Mouse (Mus musculus) neural tube, embryonic 12.5 days (tissue): ENCODE results near the gene Rasgrp4. TPM values are rescaled to one million over a fixed set of nuclear protein-coding genes. Genes with fewer than 3 reads are reported as not detected.

Source experiments
- ATAC-seq: fragments of 200-750 bp; cut with Nextera tagmentation; 2 replicates; pipeline ENCODE4 v1.8.0; 2017; ENCODE audit warnings: low read depth, mild to moderate bottlenecking, moderate TSS enrichment, moderate library complexity; ENCODE audit not compliant: low FRiP score
- H3K27ac ChIP-seq: fragments of 300-500 bp; sonication (generic); 2 replicates; pipeline ENCODE4 v1.5.1; 2016
- H3K27me3 ChIP-seq: fragments of 300-500 bp; sonication (generic); replicated peaks from 2 replicates; pipeline ENCODE4 v1.6.1; 2016; ENCODE audit warnings: mild to moderate bottlenecking
- H3K36me3 ChIP-seq: fragments of 300-500 bp; sonication (generic); 2 replicates; pipeline ENCODE4 v1.6.1; 2016; ENCODE audit warnings: mild to moderate bottlenecking
- H3K4me1 ChIP-seq: fragments of 300-500 bp; sonication (generic); 2 replicates; pipeline ENCODE4 v1.6.1; 2016
- H3K4me2 ChIP-seq: fragments of 300-500 bp; sonication (generic); replicated peaks from 2 replicates; pipeline ENCODE4 v1.6.1; 2016; ENCODE audit warnings: mild to moderate bottlenecking
- H3K4me3 ChIP-seq: fragments of 300-500 bp; sonication (generic); 2 replicates; pipeline ENCODE4 v1.5.1; 2016
- H3K9ac ChIP-seq: fragments of 300-500 bp; sonication (generic); 2 replicates; pipeline ENCODE4 v1.6.1; 2016; ENCODE audit warnings: mild to moderate bottlenecking
- H3K9me3 ChIP-seq: fragments of 300-500 bp; sonication (generic); 2 replicates; pipeline ENCODE4 v1.6.1; 2016; ENCODE audit warnings: mild to moderate bottlenecking
- WGBS: fragments of 180-500 bp; shearing (Covaris S2); methylation state at CpG from one replicate; pipeline ENCODE4 v1.1.7; 2016; 5-methylcytosine and 5-hydroxymethylcytosine counted together
- polyA plus RNA-seq: library from polyadenylated mRNA; unstranded; fragments of >200 nt; fragmentation: Nextera tagmentation; extraction: Ambion mirVana; gene quantifications from 2 replicates; pipeline ENCODE4 v1.2.1, GENCODE M21; 2016

Gene Rasgrp4
- polyA plus RNA-seq, result 0.61 and 0.77 TPM in 2 replicates

DNA sequence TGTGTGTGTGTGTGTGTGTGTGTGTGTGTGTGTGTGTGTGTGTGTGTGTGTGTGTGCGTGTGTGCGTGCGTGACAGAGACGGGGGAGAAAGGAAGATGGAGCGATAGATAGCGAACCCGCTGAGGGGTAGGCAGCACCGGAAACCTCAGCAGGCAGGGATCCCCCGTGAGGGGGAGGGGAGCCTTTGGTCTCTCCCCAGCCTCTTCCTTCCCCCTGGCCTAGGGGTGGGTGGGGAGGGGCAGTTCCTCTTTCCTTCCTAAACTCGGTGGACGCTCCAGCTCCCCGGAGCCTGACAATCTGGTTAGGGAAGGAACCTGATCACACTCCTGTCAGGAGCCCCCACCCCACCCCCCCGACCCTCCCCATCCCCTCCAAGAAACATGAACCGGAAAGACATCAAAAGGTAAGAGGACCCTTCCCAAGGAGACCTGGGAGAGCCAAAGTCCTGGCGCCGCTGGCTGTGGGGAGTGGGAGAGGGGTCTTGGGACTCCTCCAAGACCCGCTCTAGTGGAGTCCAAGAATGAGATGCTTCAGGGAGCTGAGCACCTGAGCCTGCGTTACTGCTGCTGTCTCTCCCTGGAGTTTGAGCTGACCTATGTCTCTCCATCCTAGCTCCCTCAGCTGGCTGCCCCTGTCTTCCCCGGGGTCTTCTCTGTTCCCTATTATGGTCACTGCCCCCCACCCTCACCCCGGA, at the start of gene Rasgrp4:
Rasgrp4 (plus strand) TSS at position 159 of the 694 bp plus-strand sequence.
- Histone ChIP-seq H3K4me3 (peak within 1 kb of the TSS; percentile 23; the same call in 1 of the 2 replicates), H3K27ac (no peak within 1 kb of the TSS), H3K4me2 (peak within 1 kb of the TSS; percentile 59), H3K36me3 (no peaks in the 10 kb centered on the region), H3K27me3 (peaks cover 15% of the 10 kb centered on the region; the same call in 1 of the 2 replicates), H3K9ac (no peak within 1 kb of the TSS), H3K4me1 (peaks cover 11% of the 10 kb centered on the region), H3K9me3 (no peaks in the 10 kb centered on the region)
- WGBS, result 2% methylated on average over 15 of the region's 20 CpGs
- ATAC-seq, result no peak

DNA sequence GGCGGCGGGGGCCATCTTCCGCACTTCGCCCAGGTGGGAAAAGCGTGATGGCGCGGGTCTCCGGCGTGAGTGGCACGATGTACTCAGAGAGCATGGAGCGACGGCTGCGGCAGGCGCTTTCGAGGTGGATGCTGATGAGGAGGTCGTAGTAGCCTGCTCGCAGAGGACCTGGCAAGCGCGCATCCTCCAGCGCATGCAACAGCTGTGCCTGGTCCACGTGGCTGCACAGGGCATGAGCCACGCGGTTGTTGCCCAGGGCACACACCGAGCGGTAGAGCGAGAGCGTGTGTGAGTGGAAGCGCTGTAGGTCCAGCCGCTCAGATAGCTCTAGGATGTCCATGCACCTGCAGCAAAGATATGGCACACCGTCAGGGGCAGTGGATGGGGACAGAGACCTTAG, 48.7 kb upstream of the Rasgrp4 start:
- no peaks in the 10 kb centered on the region for H3K4me1 ChIP-seq
- H3K9me3 ChIP-seq, result no peaks in the 10 kb centered on the region
- H3K9ac ChIP-seq, result no peak overlapping the region
- 91% methylated on average over 30 of the region's 30 CpGs for WGBS
- no peak overlapping the region for H3K27ac ChIP-seq
- no peak for ATAC-seq
- no peak overlapping the region for H3K4me2 ChIP-seq
- H3K36me3 ChIP-seq, result no peaks in the 10 kb centered on the region
- no peaks in the 10 kb centered on the region for H3K27me3 ChIP-seq
- H3K4me3 ChIP-seq, result no peak overlapping the region

GRCm38 (mm10) chr7:29086902-29087301, 47.7 kb upstream of the Rasgrp4 start:
- Histone ChIP-seq H3K9ac (no peak overlapping the region), H3K4me1 (no peaks in the 10 kb centered on the region), H3K9me3 (no peaks in the 10 kb centered on the region), H3K36me3 (no peaks in the 10 kb centered on the region), H3K4me3 (no peak overlapping the region), H3K27me3 (no peaks in the 10 kb centered on the region), H3K4me2 (no peak overlapping the region), H3K27ac (no peak overlapping the region)
- WGBS, result 93% methylated on average over 10 of the region's 10 CpGs
- no peak for ATAC-seq

GRCm38 (mm10) chr7:29088817-29089216, 45.8 kb upstream of the Rasgrp4 start:
- Histone ChIP-seq H3K4me3 (no peak overlapping the region), H3K27me3 (no peaks in the 10 kb centered on the region), H3K36me3 (no peaks in the 10 kb centered on the region), H3K9me3 (no peaks in the 10 kb centered on the region), H3K27ac (no peak overlapping the region), H3K4me2 (no peak overlapping the region), H3K4me1 (no peaks in the 10 kb centered on the region), H3K9ac (no peak overlapping the region)
- no peak for ATAC-seq
- 85% methylated on average over 6 of the region's 6 CpGs for WGBS

- no peak overlapping the region for H3K9ac ChIP-seq
- no peaks in the 10 kb centered on the region for H3K9me3 ChIP-seq
- 84% methylated on average over 16 of the region's 16 CpGs for WGBS
- no peaks in the 10 kb centered on the region for H3K27me3 ChIP-seq
- H3K4me1 ChIP-seq, result no peaks in the 10 kb centered on the region
- no peak for ATAC-seq
- H3K36me3 ChIP-seq, result no peaks in the 10 kb centered on the region
- no peak overlapping the region for H3K4me2 ChIP-seq
- no peak overlapping the region for H3K4me3 ChIP-seq
- H3K27ac ChIP-seq, result no peak overlapping the region
Observed at GRCm38 (mm10) chr7:29097131-29097530, 37.5 kb upstream of the Rasgrp4 start.

- no peaks in the 10 kb centered on the region for H3K9me3 ChIP-seq
- H3K36me3 ChIP-seq, result no peaks in the 10 kb centered on the region
- no peak for ATAC-seq
- 92% methylated on average over 12 of the region's 12 CpGs for WGBS
- no peak overlapping the region for H3K27ac ChIP-seq
- no peak overlapping the region for H3K9ac ChIP-seq
- H3K27me3 ChIP-seq, result no peaks in the 10 kb centered on the region
- no peak overlapping the region for H3K4me3 ChIP-seq
- H3K4me1 ChIP-seq, result no peaks in the 10 kb centered on the region
- H3K4me2 ChIP-seq, result no peak overlapping the region
Observed at GRCm38 (mm10) chr7:29101286-29102017, 33.2 kb upstream of the Rasgrp4 start.

- Histone ChIP-seq H3K4me1 (peaks cover 6% of the 10 kb centered on the region), H3K4me2 (peak overlapping the region; percentile 52), H3K27me3 (0 out of 2 replicates have a peak, but pooled peaks cover 3% of the 10 kb centered on the region), H3K36me3 (no peaks in the 10 kb centered on the region), H3K27ac (no peak overlapping the region), H3K9ac (0 out of 2 replicates have a peak overlapping the region, but pooled peaks have one; percentile 21), H3K9me3 (no peaks in the 10 kb centered on the region), H3K4me3 (no peak overlapping the region)
- 27% methylated on average over 38 of the region's 38 CpGs for WGBS
- ATAC-seq, result no peak
Observed at GRCm38 (mm10) chr7:29108992-29109955, 25.4 kb upstream of the Rasgrp4 start.

GRCm38 (mm10) chr7:29118142-29118851, 16.4 kb upstream of the Rasgrp4 start:
- H3K27ac ChIP-seq, result no peak overlapping the region
- 12% methylated on average over 18 of the region's 18 CpGs for WGBS
- H3K4me1 ChIP-seq, result no peaks in the 10 kb centered on the region
- no peaks in the 10 kb centered on the region for H3K9me3 ChIP-seq
- no peaks in the 10 kb centered on the region for H3K27me3 ChIP-seq
- H3K4me3 ChIP-seq, result no peak overlapping the region
- no peaks in the 10 kb centered on the region for H3K36me3 ChIP-seq
- no peak overlapping the region for H3K9ac ChIP-seq
- ATAC-seq, result no peak
- no peak overlapping the region for H3K4me2 ChIP-seq

DNA sequence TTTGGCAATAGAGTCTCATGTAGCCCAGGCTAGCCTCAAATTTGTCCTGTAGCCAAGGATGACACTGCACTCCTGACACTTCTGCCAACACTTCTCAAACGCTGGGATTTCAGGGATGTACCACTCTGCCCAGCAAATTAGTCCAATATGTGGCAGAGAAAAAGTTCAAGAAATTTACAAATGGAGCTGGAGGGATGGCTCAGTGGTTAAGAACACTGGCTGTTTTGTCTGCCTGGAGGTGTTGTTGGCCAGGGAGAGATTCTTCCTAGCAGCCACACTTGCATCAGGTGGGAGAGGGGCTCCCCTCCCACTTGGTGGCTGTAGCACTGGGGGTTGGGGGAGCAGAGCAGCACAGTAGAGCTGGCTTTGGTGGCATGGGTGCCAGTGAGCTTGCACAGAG, 15.1 kb upstream of the Rasgrp4 start:
- Histone ChIP-seq H3K27me3 (no peaks in the 10 kb centered on the region), H3K36me3 (no peaks in the 10 kb centered on the region), H3K9me3 (no peaks in the 10 kb centered on the region), H3K4me3 (no peak overlapping the region), H3K4me1 (peaks cover 2% of the 10 kb centered on the region; the same call in 1 of the 2 replicates), H3K9ac (no peak overlapping the region), H3K27ac (no peak overlapping the region), H3K4me2 (no peak overlapping the region)
- 69% methylated on average over 1 of the region's 1 CpGs for WGBS
- no peak for ATAC-seq

DNA sequence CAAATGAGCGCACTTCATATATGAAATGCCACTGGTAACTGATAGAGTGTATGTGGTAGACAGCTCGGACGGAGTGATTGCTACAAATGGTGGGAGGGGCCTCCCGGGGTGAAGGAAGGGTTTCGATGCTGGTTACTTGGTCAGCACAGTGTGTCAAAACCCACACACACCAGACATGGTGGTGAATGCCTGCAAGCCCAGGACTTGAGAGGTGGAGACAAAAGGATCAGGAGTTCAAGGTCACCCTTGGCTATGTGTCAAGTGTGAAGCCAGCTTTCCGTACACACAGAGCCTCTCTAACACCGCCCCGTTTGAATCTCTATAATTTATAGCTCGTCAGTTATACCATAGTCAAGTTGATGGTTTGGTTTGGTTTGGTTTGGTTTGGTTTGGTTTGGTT, 11.8 kb upstream of the Rasgrp4 start:
- no peak overlapping the region for H3K4me2 ChIP-seq
- no peaks in the 10 kb centered on the region for H3K36me3 ChIP-seq
- no peak overlapping the region for H3K27ac ChIP-seq
- H3K4me1 ChIP-seq, result peaks cover 9% of the 10 kb centered on the region; the same call in 1 of the 2 replicates
- H3K27me3 ChIP-seq, result no peaks in the 10 kb centered on the region
- H3K9ac ChIP-seq, result no peak overlapping the region
- ATAC-seq, result no peak
- 91% methylated on average over 9 of the region's 9 CpGs for WGBS
- H3K4me3 ChIP-seq, result no peak overlapping the region
- H3K9me3 ChIP-seq, result no peaks in the 10 kb centered on the region

GRCm38 (mm10) chr7:29123531-29124358, 10.9 kb upstream of the Rasgrp4 start:
- Histone ChIP-seq H3K9me3 (no peaks in the 10 kb centered on the region), H3K9ac (no peak overlapping the region), H3K27ac (no peak overlapping the region), H3K27me3 (no peaks in the 10 kb centered on the region), H3K4me2 (0 out of 2 replicates have a peak overlapping the region, but pooled peaks have one; percentile 61), H3K36me3 (no peaks in the 10 kb centered on the region), H3K4me3 (no peak overlapping the region), H3K4me1 (peaks cover 9% of the 10 kb centered on the region; the same call in 1 of the 2 replicates)
- 48% methylated on average over 5 of the region's 5 CpGs for WGBS
- no peak for ATAC-seq
